Mouse (Mus musculus) adrenal gland, postnatal 14 days (tissue): ENCODE data around the gene Cnksr3. TPM values are rescaled to one million over a fixed set of nuclear protein-coding genes. Genes with fewer than 3 reads are reported as not detected.

Experiments used
- DNase-seq: peaks from one replicate; pipeline ENCODE4 v3.0.0; 2021; ENCODE audit warnings: mixed read lengths
- long read RNA-seq, 2 experiments: library from polyadenylated mRNA; stranded (forward); transcript quantifications; one replicate each; pipeline ENCODE4 v2.0.0; 2021
- total RNA-seq: library from RNA; stranded (reverse); gene quantifications from 2 replicates; pipeline ENCODE4 v1.2.3, GENCODE M21; 2021

The Cnksr3 gene
- 10.1 and 11.0 TPM in 2 replicates for total RNA-seq
- long read RNA-seq, experiment 1, transcript Cnksr3-201 (13 exons, 3,447 nt), result major isoform, 5 of 8 reads
- long read RNA-seq, experiment 1, partial matches to known transcripts, result 1 of 8 reads
- long read RNA-seq, experiment 1, other reads (novel, unspliced or antisense), result 2 of 8 reads
- long read RNA-seq, experiment 2, partial matches to known transcripts, result 0 of 5 reads
- long read RNA-seq, experiment 2, other reads (novel, unspliced or antisense), result 2 of 5 reads

DNA sequence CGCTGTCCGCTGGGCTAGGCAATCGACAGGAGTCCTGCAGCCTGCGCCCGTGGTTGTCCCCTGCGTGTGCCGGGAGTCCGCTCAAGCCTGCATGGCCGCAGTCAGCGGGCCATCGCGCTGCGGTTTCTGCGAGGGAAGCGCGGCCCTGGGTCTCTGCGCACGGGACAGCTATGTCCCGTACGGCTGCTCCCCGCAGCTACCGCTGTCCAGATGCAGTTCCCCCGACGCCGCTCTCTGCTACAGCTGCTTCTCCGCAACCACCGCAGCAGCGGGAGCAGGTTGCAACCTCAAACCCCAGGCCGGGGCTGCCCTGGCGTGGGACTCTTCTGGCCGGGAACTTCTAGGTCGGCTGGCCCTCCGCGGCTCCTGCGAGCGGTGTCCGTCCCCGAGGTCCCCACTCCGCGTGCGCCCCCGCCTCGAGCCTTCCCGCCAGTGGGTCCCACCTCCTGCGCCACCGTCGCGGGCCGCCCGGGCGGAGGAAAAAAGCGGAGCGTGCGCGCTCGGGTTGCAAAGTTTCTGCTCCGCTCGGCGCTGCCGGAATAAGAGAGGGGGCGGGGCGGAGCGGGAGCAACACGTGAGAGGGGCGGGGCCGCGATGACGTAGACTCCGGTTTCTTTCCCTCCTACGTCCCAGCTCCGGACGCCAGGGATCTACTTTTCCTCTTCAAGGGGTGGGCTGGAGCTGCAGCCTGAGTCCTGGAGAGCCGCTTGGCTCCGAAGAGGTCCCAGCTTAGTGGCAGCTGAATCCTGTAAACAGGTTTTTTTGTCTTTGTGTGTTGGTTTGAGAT lies at the start of gene Cnksr3:
Cnksr3 (minus strand) TSS at position 542 of the 787 bp plus-strand sequence.
- peak; percentile 98 for DNase-seq

DNA sequence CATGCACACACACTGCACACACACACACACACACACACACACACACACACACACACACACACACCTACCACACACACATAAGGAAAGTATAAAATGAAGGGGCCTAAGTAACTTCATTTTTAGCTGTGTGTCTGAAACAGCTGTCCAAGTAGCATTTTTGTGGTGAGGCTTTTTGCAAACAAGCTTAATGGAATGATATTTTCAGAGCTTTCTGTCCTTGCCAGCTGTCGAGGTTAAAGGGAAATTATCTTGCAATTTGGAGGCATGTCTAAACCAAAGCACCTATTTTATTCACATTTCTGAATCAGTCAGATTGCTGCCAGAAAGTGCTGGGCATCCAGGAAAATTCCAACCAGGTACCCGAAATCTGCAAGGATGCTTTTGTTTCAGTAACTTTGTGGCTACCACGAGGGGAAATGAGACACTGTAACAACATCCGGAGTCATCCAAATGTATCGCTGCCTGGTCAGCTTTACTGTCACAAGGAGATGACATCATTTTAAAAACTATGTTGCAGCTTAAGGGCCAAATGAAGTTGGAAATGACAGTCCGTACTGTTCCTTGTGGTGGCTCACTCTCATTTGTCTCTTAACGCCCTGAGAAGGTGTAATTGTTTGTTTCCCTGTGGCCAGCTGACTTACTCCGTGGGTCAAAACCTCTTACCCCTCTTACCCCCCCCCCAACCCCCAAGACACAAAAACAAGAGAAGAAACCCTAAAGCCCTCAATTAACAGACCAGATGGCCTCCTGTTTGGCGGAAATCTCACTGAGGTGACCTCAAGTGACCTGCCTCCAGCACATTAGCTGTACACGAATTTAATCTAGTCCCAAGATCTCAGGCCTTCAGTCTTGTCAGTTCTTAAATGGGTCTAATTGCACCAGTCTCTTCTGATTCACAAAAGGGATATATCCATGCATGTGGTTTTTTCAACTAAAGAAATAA lies 48.4 kb upstream of the Cnksr3 start:
- no peak for DNase-seq

DNA sequence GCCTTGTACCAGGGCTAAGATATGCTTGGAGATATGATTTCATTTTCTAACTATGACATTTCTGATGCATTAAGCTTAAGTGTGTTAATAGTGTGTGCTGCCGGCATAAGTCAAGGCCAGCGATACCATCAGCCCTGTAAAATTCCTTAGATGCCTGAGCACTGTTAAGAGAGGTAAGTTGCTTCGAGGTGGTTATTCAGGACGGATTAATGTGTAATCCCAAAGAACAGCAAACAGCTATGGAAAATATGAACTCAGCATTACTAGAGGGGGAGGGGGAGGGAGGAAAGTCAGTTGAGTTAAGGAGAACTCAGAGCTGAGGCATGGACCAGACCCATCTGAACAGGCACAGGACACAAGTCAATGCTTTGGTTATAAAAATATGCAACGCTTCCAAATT lies 46.6 kb upstream of the Cnksr3 start:
- no peak for DNase-seq

DNA sequence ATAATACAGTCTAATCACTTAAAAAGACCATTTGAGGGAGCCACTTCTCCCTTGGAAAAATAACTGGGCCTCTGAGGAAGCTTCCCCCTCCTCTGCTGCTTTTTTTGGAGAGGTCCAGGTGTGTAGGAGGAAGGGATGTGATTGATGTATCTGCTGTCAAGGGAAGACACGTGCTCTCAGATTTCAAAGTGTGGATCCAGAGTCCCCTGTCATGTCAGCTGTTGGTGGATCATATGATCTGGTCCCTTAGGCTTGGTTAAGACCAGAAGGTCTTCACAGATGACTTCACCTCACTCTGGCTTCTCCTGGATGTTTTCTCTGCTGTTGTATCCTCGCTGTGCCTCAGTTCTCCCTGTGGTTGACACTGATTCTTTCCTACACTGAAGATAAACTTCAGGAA lies 38.4 kb upstream of the Cnksr3 start:
- no peak for DNase-seq

DNA sequence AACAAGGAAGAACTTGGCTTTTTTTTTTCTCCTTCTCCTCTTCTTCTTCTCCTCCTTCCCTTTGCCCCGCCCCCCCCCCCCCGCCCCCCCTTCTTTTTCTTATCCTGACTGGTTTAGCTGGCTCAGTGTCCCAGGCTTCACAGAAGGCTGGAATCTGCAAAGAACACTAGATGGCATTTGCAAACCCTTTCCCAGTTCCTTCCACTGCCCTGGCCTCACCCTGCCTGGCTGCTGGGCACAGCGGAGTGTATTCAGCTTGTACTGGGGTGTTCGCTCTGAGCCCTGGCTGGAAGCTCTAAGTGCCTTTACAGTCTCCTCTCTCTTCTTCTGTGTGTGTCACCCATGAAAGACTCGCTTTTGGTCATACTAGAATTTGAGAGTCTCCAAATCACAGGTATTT lies 22.6 kb upstream of the Cnksr3 start:
- no peak for DNase-seq

DNA sequence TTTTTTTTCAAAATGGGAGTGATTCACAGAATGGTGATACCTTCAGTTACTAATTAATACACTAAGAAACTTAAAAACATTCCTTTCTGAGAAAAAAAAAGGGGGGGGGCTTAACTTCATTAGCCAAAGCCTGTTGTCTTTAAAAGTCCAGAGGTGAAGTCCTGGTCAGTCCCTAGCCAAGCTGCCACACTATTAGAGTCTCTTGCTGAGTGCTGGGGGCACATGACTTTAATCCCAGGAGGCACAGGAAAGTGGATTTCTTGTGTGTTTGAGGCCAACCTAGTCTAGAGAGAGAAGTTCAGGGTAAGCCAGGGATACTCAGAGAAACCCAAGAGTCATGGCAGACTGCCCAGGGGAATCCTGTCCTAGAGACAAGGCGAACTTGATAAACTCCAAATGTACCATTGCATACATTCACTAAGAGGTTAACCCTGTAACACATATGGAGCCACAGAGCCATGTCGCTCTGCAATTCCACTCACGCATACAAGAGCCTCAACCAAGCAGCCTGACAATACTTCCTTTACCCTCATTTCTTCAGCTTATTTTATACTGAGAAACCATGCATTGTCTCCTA lies 5.6 kb upstream of the Cnksr3 start:
- DNase-seq, result no peak

DNA sequence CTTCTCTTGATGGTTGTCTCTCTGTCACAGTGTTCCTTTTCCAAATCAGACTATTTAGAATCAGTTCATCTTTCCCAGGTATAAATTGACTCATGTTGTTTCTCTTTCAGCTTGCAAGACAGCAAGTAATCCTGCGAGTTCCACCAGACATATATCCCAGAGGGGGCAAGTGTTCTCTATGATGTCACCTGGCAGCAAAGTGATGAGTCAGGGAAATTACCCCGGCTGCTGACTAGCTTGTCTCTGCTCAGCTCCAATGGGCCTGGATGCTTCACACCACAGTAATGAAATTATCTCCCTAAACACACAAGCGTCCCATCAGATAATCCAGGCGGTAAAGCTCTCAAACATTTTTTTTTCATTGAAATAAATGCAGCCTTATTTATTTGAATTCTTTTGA lies 2.7 kb upstream of the Cnksr3 start:
- no peak for DNase-seq

DNA sequence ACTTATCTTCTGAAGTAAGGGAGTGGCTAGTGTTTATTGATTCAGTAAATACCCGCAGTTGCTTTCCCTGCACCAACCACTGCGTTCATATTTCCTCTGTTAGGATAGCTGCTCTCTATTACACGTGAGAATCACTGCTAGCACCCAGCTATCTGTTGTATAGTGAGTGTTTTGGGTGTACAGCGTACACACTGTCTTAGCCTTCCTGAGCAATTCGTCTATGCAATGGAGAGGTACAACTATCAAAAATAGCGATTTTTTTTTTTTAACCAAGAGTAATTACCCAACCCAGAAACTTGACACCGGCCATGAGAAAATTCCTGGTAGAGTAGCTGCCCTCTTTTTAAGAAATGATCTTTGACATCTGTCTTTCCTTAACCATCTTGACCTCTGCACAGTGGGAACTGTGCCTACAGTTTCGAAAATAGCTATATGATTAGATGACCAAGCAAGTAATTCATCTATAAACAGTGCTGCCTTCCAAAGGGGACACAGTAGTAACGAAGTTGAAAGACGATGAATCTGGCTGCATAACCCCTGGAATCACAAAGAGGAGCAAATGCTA lies 1.1 kb upstream of the Cnksr3 start:
- DNase-seq, result no peak

DNA sequence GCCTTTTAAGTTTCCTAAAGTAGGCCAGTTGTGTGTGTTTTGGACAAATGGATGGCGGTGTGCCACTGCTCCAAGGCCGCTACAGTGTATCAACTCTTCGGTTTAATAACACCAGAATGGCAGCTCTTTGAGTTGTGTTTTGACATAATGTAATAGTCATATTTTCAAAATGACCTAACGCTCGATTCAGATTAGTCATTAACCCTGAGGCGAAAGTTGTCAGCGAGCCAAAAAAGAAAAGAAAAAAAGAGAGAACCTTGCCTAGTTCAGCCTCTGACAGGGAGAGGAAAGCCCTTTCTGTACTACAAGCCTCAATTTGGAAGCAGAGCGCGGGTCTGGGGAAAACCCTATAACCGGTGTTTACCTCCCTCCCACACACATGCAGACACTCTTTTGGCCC lies 500 bp upstream of the Cnksr3 start:
- peak; percentile 73 for DNase-seq

DNA sequence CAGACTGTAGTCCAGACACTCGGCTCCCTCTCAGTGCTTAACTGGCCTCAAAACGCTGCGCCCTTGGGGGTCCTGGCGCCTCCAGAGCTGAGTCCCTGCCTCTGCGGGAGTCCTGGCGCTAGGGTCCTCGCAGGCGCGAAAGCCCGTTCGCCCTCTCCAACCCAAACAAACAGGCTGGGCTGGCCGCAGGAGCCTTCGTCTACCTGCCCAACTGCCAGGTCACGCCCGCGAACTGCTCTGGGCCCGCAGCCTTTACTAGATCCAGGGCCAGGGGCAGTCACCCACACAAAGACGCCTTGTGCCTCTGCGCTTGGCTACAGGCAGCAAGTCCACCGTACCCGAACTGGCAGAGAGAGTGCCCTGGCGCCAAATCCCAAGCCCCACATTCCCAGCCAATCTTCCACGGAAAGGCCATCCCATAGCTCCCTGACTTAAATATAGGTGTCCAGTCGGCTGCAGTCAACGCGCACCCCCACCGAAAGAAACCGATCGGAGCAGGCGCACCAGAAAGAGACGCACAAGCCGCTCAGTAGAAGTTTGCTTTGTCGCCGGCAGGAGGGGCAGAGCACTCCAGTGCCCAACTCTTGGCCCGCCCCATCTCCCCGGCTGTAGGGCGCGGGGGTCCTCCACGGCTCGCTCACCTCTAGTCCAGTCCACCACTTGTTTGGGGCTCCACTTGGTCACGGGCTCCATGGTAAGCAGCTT lies 894 bp downstream of the Cnksr3 start:
- peak; percentile 87 for DNase-seq

DNA sequence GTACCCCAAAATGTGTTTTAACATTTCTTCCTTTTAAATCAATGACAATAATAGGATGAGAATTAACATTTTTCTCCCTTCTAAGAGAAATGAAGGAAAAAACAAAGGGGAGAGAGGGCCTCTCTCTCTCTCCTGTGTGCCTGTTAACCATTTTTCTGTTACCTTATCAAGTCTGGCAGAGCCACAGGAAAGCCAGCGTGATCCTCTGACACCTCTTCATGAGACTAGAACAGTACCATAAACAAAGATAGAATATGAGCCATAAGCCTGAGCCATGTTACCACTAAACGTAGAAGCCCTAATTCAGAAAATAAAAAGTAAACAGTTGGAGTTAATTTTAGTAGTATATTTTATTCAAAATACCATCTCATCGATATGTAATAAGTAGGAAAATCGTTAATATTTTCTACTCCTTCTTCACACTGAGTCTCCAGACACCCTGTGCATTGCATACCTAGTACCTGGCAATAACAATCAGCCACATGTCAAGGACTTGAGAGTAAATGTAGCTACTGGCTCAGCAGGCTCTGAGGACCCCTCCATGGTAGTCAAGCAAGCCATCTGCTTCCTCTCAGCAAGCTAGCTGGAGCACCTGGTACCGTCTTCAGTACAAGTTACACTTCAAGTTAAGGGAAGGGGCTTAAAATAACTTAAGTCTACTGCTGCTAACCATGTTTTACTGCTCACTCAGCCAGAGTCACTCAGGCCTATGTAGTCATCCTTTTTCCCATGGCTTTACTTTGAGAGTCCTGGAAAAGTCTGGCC lies 2.2 kb downstream of the Cnksr3 start:
- no peak for DNase-seq

DNA sequence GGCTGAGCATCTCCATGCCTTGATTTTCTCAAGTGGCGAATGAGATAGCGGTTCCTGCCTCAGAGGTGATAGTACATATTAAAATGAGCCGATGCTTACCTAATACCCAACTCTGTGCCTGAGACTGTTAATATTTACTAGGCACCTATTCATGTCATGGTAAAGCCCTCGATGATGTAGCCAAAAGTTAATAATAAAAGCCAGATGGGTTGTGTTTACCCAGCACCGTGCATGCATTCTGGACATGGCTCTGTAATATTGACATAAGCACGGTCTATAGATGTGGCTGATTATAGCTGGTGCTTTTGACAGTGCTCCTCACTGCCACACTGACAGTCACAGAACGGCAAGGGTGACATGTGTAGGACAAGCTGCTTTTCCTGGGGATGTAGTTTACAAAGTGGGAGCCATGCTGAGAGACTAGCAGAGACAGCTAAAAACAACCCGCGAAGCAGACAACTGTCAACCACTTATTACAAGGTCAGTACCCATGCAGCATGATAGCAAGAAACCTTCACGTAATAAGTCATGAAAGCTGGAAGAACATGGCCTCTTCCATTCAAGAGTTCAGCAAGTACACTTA lies 3.1 kb downstream of the Cnksr3 start:
- no peak for DNase-seq

DNA sequence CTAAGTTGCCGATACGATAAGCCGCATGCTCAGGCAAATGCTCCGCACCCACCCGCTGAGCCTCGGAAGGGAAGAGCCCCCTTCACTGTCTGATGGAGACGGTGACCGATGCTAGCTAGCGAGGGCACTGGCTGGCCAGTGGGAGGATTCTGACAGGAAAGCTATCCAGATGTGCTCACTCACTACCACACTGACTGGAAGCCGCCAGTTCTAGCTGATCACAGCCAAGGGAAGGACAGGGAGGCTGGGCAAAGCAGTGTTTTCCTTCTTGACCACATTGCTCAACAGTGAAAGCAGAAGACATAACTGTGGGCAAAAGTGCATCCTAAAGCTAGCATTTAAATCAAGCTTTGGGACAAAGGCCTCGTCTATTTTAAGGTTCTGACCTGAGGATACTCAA lies 4.7 kb downstream of the Cnksr3 start:
- no peak for DNase-seq

DNA sequence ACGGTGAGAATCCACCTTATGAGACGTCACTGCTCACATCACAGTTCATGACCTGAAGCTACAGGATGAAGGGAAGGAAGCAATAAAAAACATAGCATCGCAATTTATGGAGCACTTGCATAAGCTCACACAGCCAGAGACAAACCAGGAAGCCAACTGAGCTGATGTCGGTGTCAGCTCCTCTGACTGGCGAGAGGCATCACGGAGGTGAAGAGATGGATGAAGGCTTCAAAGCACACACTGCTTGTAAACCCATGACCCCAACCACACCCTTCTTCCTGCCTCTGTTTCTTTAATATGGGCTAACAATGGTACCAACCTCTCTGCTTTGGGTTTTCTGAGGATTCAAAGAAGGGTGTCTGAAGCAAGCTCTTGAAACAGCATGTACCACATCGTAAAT lies 5.5 kb downstream of the Cnksr3 start:
- DNase-seq, result no peak

DNA sequence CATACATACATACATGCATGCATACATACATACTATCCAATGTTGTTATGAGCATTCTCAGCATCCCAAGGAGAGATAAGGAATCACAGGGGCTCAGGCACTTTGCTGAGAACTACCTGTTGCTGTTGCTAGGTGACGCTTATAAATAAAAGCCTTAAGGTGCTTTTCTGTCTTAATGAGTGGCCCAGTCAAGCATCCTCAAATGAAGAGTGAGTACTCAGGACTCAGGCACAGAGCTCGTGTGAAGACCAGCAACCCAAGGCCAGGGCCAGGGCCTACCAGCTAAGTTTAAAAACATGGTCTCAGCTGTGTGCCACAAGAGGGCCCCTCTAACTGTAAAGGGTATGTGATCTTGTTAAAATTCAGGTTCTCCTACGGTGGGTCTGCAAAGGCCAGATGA lies 6.5 kb downstream of the Cnksr3 start:
- DNase-seq, result no peak

DNA sequence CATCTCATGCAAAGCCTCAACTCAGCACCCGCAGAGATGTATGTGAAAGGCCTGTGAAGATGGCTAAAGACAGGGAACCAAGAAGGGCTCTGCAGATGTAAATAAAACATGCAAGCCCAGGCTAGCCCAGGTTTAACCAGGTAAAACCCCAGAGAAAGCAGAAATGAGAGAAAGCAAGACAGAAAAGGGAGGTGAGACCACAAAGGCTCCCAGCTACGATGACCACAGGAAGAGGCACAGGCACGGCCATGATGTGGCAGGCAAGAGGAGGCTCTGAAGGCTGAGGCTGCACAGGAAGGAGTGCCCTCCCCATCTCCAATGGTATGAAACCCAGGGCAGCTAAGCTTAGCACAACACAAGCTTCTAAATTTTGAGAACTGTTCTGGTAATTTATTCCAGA lies 7.1 kb downstream of the Cnksr3 start:
- DNase-seq, result no peak

DNA sequence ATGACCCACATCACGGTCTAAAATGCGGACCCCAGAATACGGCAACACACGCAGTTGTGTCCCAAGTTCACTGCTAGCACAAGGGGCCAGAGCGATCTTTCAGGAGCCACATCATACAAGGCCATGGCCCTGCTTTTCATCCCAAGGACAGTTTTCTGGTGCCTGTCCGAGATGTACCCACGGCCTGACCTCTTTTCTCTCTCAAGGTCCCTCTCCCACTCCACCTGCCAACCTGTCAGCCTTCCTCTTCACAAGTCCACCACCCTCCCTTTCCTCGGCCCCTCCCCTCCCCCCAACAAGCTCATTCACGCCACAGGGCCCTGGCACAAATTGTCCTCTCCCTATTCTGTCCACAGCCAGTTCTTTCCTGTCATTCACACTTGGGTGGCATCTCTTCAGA lies 9.5 kb downstream of the Cnksr3 start:
- DNase-seq, result peak; percentile 54

DNA sequence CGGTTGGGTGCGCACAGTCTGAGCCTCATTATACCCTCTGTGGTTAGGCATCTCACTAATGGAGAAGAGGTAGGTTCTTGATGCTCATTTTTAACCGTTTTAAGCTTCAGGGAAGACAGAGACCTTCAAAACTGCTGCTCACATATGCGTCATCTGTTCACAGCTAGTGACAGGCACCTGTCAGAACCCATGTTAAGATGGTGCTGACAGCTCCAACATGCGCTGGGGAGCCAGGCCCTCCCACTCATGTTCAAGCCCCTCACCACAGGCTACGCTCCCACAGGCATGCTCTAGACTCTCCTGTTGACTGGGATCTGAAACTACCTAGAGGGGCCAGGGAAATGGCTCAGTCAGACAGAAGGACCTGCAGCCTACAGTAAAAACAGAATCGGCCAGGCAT lies 11.4 kb downstream of the Cnksr3 start:
- DNase-seq, result no peak

DNA sequence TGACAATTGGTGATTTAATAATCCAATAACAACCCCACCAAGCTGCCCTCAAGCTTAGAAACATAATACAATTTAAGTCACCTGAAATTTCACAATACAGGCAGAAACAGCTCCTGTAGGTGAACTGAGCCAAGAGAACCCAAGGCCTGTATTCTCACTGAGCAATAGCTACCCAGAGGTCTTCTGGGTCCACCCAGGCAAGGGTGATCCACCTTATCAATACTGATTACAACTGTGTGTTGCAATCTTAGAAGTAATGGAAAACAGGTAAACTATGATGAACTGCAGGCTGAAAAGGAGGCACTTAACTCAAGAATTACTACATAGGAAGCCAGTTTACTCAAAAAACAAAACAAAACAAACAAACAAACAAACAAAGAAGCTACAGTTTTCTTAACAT lies 13.8 kb downstream of the Cnksr3 start:
- DNase-seq, result no peak

DNA sequence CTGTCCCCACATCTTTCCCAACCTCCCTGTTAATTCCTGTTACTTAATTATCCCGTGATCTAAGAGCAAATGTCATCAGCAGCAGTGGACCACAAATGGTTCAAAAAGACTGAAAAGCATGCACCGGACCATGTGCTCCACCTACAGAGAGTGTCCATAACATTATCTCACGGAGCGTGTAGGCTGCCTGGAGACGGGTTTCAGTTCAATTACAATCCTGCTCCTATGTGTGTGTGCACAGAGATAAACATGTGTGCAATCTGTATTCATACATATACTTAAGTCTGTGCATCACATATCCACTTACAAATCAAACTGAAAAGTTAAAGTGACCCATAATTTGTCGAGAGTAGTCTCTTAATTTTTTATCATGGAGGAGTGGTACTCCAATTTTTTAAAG lies 14.3 kb downstream of the Cnksr3 start:
- no peak for DNase-seq
